Mouse (Mus musculus) ES-Bruce4 (cell line): ENCODE data around the gene Tmem192.

Experiments used
- CTCF ChIP-seq: IDR thresholded peaks from one replicate; pipeline ENCODE4 v1.8.1; 2011; ENCODE audit warnings: low read depth, low read length
- EP300 ChIP-seq: IDR thresholded peaks from 2 replicates; pipeline ENCODE4 v1.6.1; 2011; ENCODE audit warnings: low read depth, low read length; ENCODE audit not compliant: insufficient read depth
- POLR2A ChIP-seq: IDR thresholded peaks from one replicate; pipeline ENCODE4 v1.8.1; 2011; ENCODE audit warnings: low read length; ENCODE audit not compliant: insufficient read depth

DNA sequence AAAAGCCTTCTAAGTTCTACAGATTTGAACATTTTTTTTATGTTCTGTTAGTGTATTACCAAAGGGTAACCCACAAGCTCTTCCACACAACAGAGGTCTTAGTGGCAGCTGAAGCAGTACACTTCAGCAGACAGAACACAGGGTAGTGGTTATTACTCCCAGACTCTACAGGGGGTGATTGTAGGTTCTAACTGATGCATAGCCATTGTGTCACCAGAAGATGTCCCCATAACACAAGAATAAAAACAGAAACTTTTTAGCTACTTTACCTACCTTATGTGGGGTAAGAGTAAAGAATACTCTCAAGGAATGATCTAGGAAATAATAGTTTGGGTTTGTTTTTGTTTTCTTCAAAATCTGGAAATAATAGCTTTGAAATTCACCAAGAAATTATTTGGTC lies 15.9 kb downstream of the Tmem192 start:
- TF ChIP-seq CTCF (no peak), POLR2A (no peak), EP300 (no peak)
